Mouse (Mus musculus) bone marrow macrophage, adult 2 months (primary cell): ENCODE data around the gene Ezr.

Experiments used
- CTCF ChIP-seq: IDR thresholded peaks from 2 replicates; pipeline ENCODE4 v1.5.1; 2012; ENCODE audit warnings: low read depth, mild to moderate bottlenecking, low read length, moderate library complexity
- POLR2A ChIP-seq: IDR thresholded peaks from 2 replicates; pipeline ENCODE4 v1.6.1; 2012; ENCODE audit warnings: mild to moderate bottlenecking, low read depth, low read length, borderline replicate concordance

DNA sequence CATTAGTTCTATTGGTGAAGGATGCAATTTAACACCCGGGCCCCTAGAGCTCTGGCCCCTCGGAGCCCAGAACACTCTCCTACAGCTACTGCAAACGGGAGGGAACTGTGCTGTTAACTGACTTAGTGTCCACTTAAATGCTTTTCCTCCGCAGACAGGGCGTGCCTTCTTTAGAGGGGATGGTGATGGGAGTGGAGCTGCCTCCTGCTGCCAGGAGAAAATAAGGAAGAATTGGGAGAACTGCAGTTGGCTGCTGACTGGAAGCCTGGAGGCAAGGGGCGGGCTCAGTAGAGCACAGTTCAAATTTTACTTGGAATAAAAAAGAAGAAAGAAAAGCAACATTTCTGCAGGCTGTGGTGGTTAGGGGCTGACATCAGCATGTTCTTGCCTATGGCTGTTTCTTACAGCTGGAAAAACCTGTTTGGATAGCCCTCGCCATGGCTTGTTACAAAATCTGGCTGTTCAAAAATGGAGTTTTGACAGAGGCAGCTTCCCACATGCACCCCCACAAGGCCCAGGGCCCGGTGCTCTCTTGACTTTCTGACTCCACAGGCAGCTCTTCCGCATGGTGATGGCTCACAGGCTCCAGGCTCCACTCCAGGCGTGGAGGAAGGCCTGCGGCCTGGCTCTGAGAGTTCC, 31.2 kb downstream of the Ezr start:
- TF ChIP-seq CTCF (no peak), POLR2A (no peak)
